Mouse (Mus musculus): ENCODE results near the gene Ap3d1. TPM values are rescaled to one million over a fixed set of nuclear protein-coding genes. Genes with fewer than 3 reads are reported as not detected.

Ap3d1 gene
- polyA plus RNA-seq, 1 experiment from 2014 or later: 76.8 TPM

- H3K27me3 ChIP-seq: no peaks in the 10 kb centered on the region
- no peaks in the 10 kb centered on the region for H3K9me3 ChIP-seq
- 0 out of 2 replicates have a peak overlapping the region, but pooled peaks have one; percentile 12 for H3K9ac ChIP-seq (replicated peaks)
- H3K4me3 ChIP-seq (replicated peaks): no peak overlapping the region; the same call in 1 of the 2 replicates
- ATAC-seq (ENCODE audit: insufficient number of reproducible peaks, insufficient read depth, low FRiP score, low TSS enrichment, low read depth): no peak
- H3K36me3 ChIP-seq: peaks cover 71% of the 10 kb centered on the region
- 74% methylated on average over 11 of the region's 11 CpGs for WGBS
- no peak overlapping the region for H3K27ac ChIP-seq
- H3K4me1 ChIP-seq (replicated peaks): peaks cover 36% of the 10 kb centered on the region
- no peak overlapping the region for H3K4me2 ChIP-seq
Observed at GRCm38 (mm10) chr10:80671936-80672690, 70.0 kb downstream of the Ap3d1 start.

- Histone ChIP-seq H3K4me3 (replicated peaks) (no peak overlapping the region), H3K9ac (replicated peaks) (no peak overlapping the region), H3K36me3 (peaks cover 79% of the 10 kb centered on the region), H3K27me3 (no peaks in the 10 kb centered on the region), H3K4me1 (replicated peaks) (peaks cover 31% of the 10 kb centered on the region), H3K27ac (no peak overlapping the region), H3K4me2 (no peak overlapping the region), H3K9me3 (no peaks in the 10 kb centered on the region)
- 92% methylated on average over 4 of the region's 4 CpGs for WGBS
- ATAC-seq (ENCODE audit: insufficient number of reproducible peaks, insufficient read depth, low FRiP score, low TSS enrichment, low read depth): no peak
Observed at GRCm38 (mm10) chr10:80671251-80671650, 70.8 kb downstream of the Ap3d1 start.

- H3K36me3 ChIP-seq: peaks cover 87% of the 10 kb centered on the region
- no peak overlapping the region for H3K27ac ChIP-seq
- WGBS: 92% methylated on average over 2 of the region's 2 CpGs
- peaks cover 36% of the 10 kb centered on the region for H3K4me1 ChIP-seq (replicated peaks)
- no peak overlapping the region for H3K4me2 ChIP-seq
- ATAC-seq (ENCODE audit: insufficient number of reproducible peaks, insufficient read depth, low FRiP score, low TSS enrichment, low read depth): no peak
- H3K4me3 ChIP-seq (replicated peaks): no peak overlapping the region
- no peak overlapping the region for H3K9ac ChIP-seq (replicated peaks)
- no peaks in the 10 kb centered on the region for H3K9me3 ChIP-seq
- H3K27me3 ChIP-seq: no peaks in the 10 kb centered on the region
Observed at GRCm38 (mm10) chr10:80670531-80670930, 71.5 kb downstream of the Ap3d1 start.

GRCm38 (mm10) chr10:80669737-80670485 lies 72.2 kb downstream of the Ap3d1 start:
- no peak for ATAC-seq (ENCODE audit: insufficient number of reproducible peaks, insufficient read depth, low FRiP score, low TSS enrichment, low read depth)

GRCm38 (mm10) chr10:80669018-80669417 lies 73.0 kb downstream of the Ap3d1 start:
- no peaks in the 10 kb centered on the region for H3K27me3 ChIP-seq
- no peak overlapping the region for H3K4me3 ChIP-seq (replicated peaks)
- no peak overlapping the region for H3K27ac ChIP-seq
- H3K9ac ChIP-seq (replicated peaks): no peak overlapping the region
- H3K36me3 ChIP-seq: peaks cover 87% of the 10 kb centered on the region
- 91% methylated on average over 12 of the region's 12 CpGs for WGBS
- no peak overlapping the region for H3K4me2 ChIP-seq
- ATAC-seq (ENCODE audit: insufficient number of reproducible peaks, insufficient read depth, low FRiP score, low TSS enrichment, low read depth): no peak
- H3K9me3 ChIP-seq: no peaks in the 10 kb centered on the region
- peaks cover 39% of the 10 kb centered on the region for H3K4me1 ChIP-seq (replicated peaks)

More at GRCm38 (mm10) chr10:80669737-80670485, 72.2 kb downstream of the Ap3d1 start:
- Histone ChIP-seq H3K4me3 (replicated peaks) (no peak overlapping the region), H3K4me2 (no peak overlapping the region), H3K27me3 (no peaks in the 10 kb centered on the region), H3K36me3 (peaks cover 89% of the 10 kb centered on the region), H3K9me3 (no peaks in the 10 kb centered on the region), H3K9ac (replicated peaks) (no peak overlapping the region), H3K4me1 (replicated peaks) (peaks cover 40% of the 10 kb centered on the region), H3K27ac (no peak overlapping the region)
- WGBS: 93% methylated on average over 7 of the region's 7 CpGs

- H3K4me1 ChIP-seq (replicated peaks): peaks cover 39% of the 10 kb centered on the region
Observed at GRCm38 (mm10) chr10:80668614-80669013, 73.5 kb downstream of the Ap3d1 start.

GRCm38 (mm10) chr10:80666837-80667412 lies 75.1 kb downstream of the Ap3d1 start:
- 88% methylated on average over 19 of the region's 19 CpGs for WGBS
- ATAC-seq (ENCODE audit: insufficient number of reproducible peaks, insufficient read depth, low FRiP score, low TSS enrichment, low read depth): no peak
- H3K27ac ChIP-seq: 0 out of 2 replicates have a peak overlapping the region, but pooled peaks have one; percentile 8

More at GRCm38 (mm10) chr10:80668614-80669013, 73.5 kb downstream of the Ap3d1 start:
- Histone ChIP-seq H3K9ac (replicated peaks) (no peak overlapping the region; the same call in 1 of the 2 replicates), H3K36me3 (peaks cover 83% of the 10 kb centered on the region), H3K4me3 (replicated peaks) (no peak overlapping the region), H3K4me2 (no peak overlapping the region), H3K27ac (no peak overlapping the region), H3K9me3 (no peaks in the 10 kb centered on the region), H3K27me3 (no peaks in the 10 kb centered on the region)
- ATAC-seq (ENCODE audit: insufficient number of reproducible peaks, insufficient read depth, low FRiP score, low TSS enrichment, low read depth): no peak
- WGBS: 85% methylated on average over 11 of the region's 11 CpGs

GRCm38 (mm10) chr10:80665981-80666733 lies 75.9 kb downstream of the Ap3d1 start:
- H3K27ac ChIP-seq: peak overlapping the region; percentile 67; the same call in 1 of the 2 replicates

More at GRCm38 (mm10) chr10:80666837-80667412, 75.1 kb downstream of the Ap3d1 start:
- no peaks in the 10 kb centered on the region for H3K27me3 ChIP-seq
- H3K4me2 ChIP-seq: no peak overlapping the region
- peaks cover 30% of the 10 kb centered on the region for H3K4me1 ChIP-seq (replicated peaks)
- H3K36me3 ChIP-seq: peaks cover 66% of the 10 kb centered on the region
- no peak overlapping the region for H3K4me3 ChIP-seq (replicated peaks)
- no peak overlapping the region for H3K9ac ChIP-seq (replicated peaks)
- H3K9me3 ChIP-seq: no peaks in the 10 kb centered on the region

GRCm38 (mm10) chr10:80665459-80665858 lies 76.6 kb downstream of the Ap3d1 start:
- Histone ChIP-seq H3K4me1 (replicated peaks) (peaks cover 30% of the 10 kb centered on the region), H3K9ac (replicated peaks) (no peak overlapping the region), H3K9me3 (no peaks in the 10 kb centered on the region), H3K27ac (peak overlapping the region; percentile 67; the same call in 1 of the 2 replicates), H3K4me3 (replicated peaks) (no peak overlapping the region), H3K4me2 (0 out of 2 replicates have a peak overlapping the region, but pooled peaks have one; percentile 11), H3K36me3 (peaks cover 52% of the 10 kb centered on the region), H3K27me3 (no peaks in the 10 kb centered on the region)
- ATAC-seq (ENCODE audit: insufficient number of reproducible peaks, insufficient read depth, low FRiP score, low TSS enrichment, low read depth): no peak; the same call in 1 of the 2 replicates
- WGBS: 69% methylated on average over 4 of the region's 4 CpGs

More at GRCm38 (mm10) chr10:80665981-80666733, 75.9 kb downstream of the Ap3d1 start:
- Histone ChIP-seq H3K4me2 (no peak overlapping the region), H3K9me3 (no peaks in the 10 kb centered on the region), H3K36me3 (peaks cover 59% of the 10 kb centered on the region), H3K4me3 (replicated peaks) (no peak overlapping the region), H3K9ac (replicated peaks) (no peak overlapping the region), H3K4me1 (replicated peaks) (peaks cover 30% of the 10 kb centered on the region), H3K27me3 (no peaks in the 10 kb centered on the region)
- WGBS: 77% methylated on average over 10 of the region's 10 CpGs
- no peak for ATAC-seq (ENCODE audit: insufficient number of reproducible peaks, insufficient read depth, low FRiP score, low TSS enrichment, low read depth)

GRCm38 (mm10) chr10:80665016-80665380 lies 77.1 kb downstream of the Ap3d1 start:
- no peak overlapping the region for H3K9ac ChIP-seq (replicated peaks)
- H3K4me2 ChIP-seq: peak overlapping the region; percentile 11
- peaks cover 30% of the 10 kb centered on the region for H3K4me1 ChIP-seq (replicated peaks)
- H3K4me3 ChIP-seq (replicated peaks): no peak overlapping the region
- no peak for ATAC-seq (ENCODE audit: insufficient number of reproducible peaks, insufficient read depth, low FRiP score, low TSS enrichment, low read depth)
- 17% methylated on average over 10 of the region's 10 CpGs for WGBS
- H3K9me3 ChIP-seq: no peaks in the 10 kb centered on the region
- peak overlapping the region; percentile 67 for H3K27ac ChIP-seq
- no peaks in the 10 kb centered on the region for H3K27me3 ChIP-seq
- H3K36me3 ChIP-seq: peaks cover 47% of the 10 kb centered on the region
